Mouse (Mus musculus) left cerebral cortex, postnatal 25 days (tissue): Measurements from ENCODE around the gene Laptm5. TPM values are rescaled to one million over a fixed set of nuclear protein-coding genes. Genes with fewer than 3 reads are reported as not detected.
A peak's percentile ranks its signal among the peaks of the same experiment; 100 is the strongest.

ENCODE experiments used
- DNase-seq, 2 experiments: peaks; one replicate each; pipeline ENCODE4 v3.0.0; 2022; ENCODE audit warnings: low spot score in 2 of 2, mixed read lengths in 1 of 2
- intact Hi-C: fragments of 180-260 bp; cut with DNase I; formaldehyde crosslinking; loops from one replicate; pipeline ENCODE4 v1.15.1; 2025
- total RNA-seq, 2 experiments: library from RNA; stranded (reverse); gene quantifications; 2 replicates each; pipeline ENCODE4 v1.2.3; 2021

Laptm5 gene
- total RNA-seq, 2 experiments from 2014 or later: 29.6 to 36.5 TPM

- intact Hi-C loops: no loop called here
- no peak for DNase-seq
These were observed 58.4 kb downstream of the Laptm5 start for GRCm38 (mm10) chr4:130971278-130971677.

- no peak for DNase-seq
- intact Hi-C loops: no loop called here
These were observed 59.5 kb downstream of the Laptm5 start for GRCm38 (mm10) chr4:130972421-130972829.

GRCm38 (mm10) chr4:130973332-130974263 is 60.7 kb downstream of the Laptm5 start:
- DNase-seq: peak; percentile 37 to 61
- intact Hi-C loops: no loop called here

GRCm38 (mm10) chr4:130978981-130979380 is 66.1 kb downstream of the Laptm5 start:
- DNase-seq: no peak

GRCm38 (mm10) chr4:130984416-130985182 is 71.7 kb downstream of the Laptm5 start:
- intact Hi-C loops: no loop called here
- no peak for DNase-seq

More at GRCm38 (mm10) chr4:130978981-130979380, 66.1 kb downstream of the Laptm5 start:
- intact Hi-C loops: no loop called here

Other genes with a start within 250 kb of the Laptm5 start
- gene Pum1, start 249.8 kb upstream of the Laptm5 start, total RNA-seq: 100 to 1,000 TPM; 112 to 114 TPM
- gene Sdc3, start 120.6 kb upstream of the Laptm5 start, total RNA-seq: 100 to 1,000 TPM; 167 to 181 TPM
- gene Matn1, start 31.3 kb downstream of the Laptm5 start, total RNA-seq: 1 to 10 TPM; 1.4 to 2.0 TPM